Mouse (Mus musculus): ENCODE results near the gene Ccdc34.

DNA sequence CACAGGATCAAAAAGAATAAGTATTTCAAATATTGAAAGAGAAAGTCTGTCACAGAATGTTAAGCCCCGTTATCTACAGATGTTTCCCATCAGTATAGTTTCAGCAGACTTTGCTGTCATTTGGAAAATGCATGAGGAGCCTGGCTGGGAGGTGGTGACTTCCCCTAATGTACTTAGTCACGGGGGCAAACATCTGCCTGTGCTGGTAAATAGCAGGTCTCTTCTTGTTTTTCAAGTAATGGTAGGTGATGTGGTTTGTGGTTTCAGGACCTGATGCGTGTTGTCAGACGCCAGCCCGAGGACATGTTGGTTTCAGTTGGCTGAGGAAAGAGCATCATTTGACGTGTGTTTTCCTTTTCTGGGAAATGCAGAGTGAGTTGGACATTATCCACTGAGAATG, 62.9 kb downstream of the Ccdc34 start:
- no peak for TF ChIP-seq CTCF (IDR thresholded peaks at IDR 0.05; ENCODE audit: control insufficient read depth, insufficient read depth, insufficient replicate concordance, low read depth, low read length)
- TF ChIP-seq POLR2A (IDR thresholded peaks at IDR 0.05; ENCODE audit: control insufficient read depth, low read depth, low read length), result no peak

Data from testis, adult 2 months (tissue).